Mouse (Mus musculus): Measurements from ENCODE around the gene Hoxd9.

- no peak for TF ChIP-seq CTCF (IDR thresholded peaks at IDR 0.05; ENCODE audit: low read depth)
- TF ChIP-seq EP300 (IDR thresholded peaks at IDR 0.05; ENCODE audit: low read depth), result no peak
Measured at GRCm38 (mm10) chr2:74669230-74669578, 28.3 kb upstream of the Hoxd9 start.
